Comparison of ENCODE assay signal across 9 mouse cellular contexts in genomic region chr7:28344637-28345036, GRCm38 (mm10). TPM values are rescaled to one million over a fixed set of nuclear protein-coding genes. Genes with fewer than 3 reads are reported as not detected.
DNase-seq lines count a peak whose midpoint lies in the region; ATAC-seq lines count a peak whose summit lies in the region.
"Had no signal": no experiment of that assay in that cellular context is flagged by ENCODE, and none has a peak within 500 bp of the region (broad histone marks: within the 10 kb centered on the region; RNA-seq: fewer than 3 reads in every experiment).

No protein-coding gene starts in this region.

- DNase-seq in heart, postnatal 10 days = peak; percentile 48 to 73
- DNase-seq in heart, adult 9 months (ENCODE audit: low spot score in 2 of 2) = no peak
- peak; percentile 85 to 86 for DNase-seq in B cell, adult 2 months
- DNase-seq in R1 (ENCODE audit: low read depth, low spot score) = peak; percentile 66
- DNase-seq in embryo, embryonic 11 days = peak; percentile 72
- DNase-seq in kidney, postnatal 36 days = peak; percentile 50 to 81
- peak; percentile 92 for DNase-seq in splenic B cell, adult 2 months (ENCODE audit: low read depth, low spot score)

- intact Hi-C loops in heart, postnatal 10 days (cut with DNase I) = no loop called here

- H3K36me3 ChIP-seq in splenic B cell, adult 2 months (ENCODE audit: control insufficient read depth, insufficient read depth, low read length, poor library complexity, severe bottlenecking) = no peaks in the 10 kb centered on the region
- H3K36me3 ChIP-seq: lung, embryonic 15.5 days had no signal

- peak; percentile 50; the same call in 1 of the 2 replicates for ATAC-seq in megakaryocyte-erythroid progenitor cell, adult 5-6 weeks (replicated peaks; ENCODE audit: low FRiP score, low TSS enrichment, poor library complexity, severe bottlenecking)

- H3K27me3 ChIP-seq in splenic B cell, adult 2 months (ENCODE audit: control insufficient read depth, insufficient read depth, low read length, poor library complexity, severe bottlenecking) = no peaks in the 10 kb centered on the region
- H3K27me3 ChIP-seq: lung, embryonic 15.5 days had no signal

RNA-seq across cellular contexts. Expression of gene Rps16, which starts 5.8 kb away (rescaled TPM):
- 100 to 1,000 TPM; 768 to 852 TPM for total RNA-seq in heart, postnatal 10 days (2021)
- total RNA-seq in megakaryocyte-erythroid progenitor cell, adult 5-6 weeks (2014; fragmentation: Nextera tagmentation) = 3,991 and 4,625 TPM in 2 replicates
- 881 and 1,091 TPM in 2 replicates for total RNA-seq in megakaryocyte-erythroid progenitor cell, adult 5-6 weeks (2017)

RNA-seq across cellular contexts. Expression of gene Supt5, which starts 6.1 kb away (rescaled TPM):
- total RNA-seq in heart, postnatal 10 days (2021) = 10 to 100 TPM; 60.7 to 61.1 TPM
- total RNA-seq in megakaryocyte-erythroid progenitor cell, adult 5-6 weeks (2014; fragmentation: Nextera tagmentation) = 87.6 and 113 TPM in 2 replicates
- total RNA-seq in megakaryocyte-erythroid progenitor cell, adult 5-6 weeks (2017) = 68.5 and 79.4 TPM in 2 replicates

RNA-seq across cellular contexts. Expression of gene Plekhg2, which starts 27.8 kb away (rescaled TPM):
- 10 to 100 TPM; 36.0 to 42.3 TPM for total RNA-seq in heart, postnatal 10 days (2021)
- total RNA-seq in megakaryocyte-erythroid progenitor cell, adult 5-6 weeks (2014; fragmentation: Nextera tagmentation) = 4.1 and 7.7 TPM in 2 replicates
- 0.19 and 2.3 TPM in 2 replicates for total RNA-seq in megakaryocyte-erythroid progenitor cell, adult 5-6 weeks (2017)

RNA-seq across cellular contexts. Expression of gene Timm50, which starts 32.8 kb away (rescaled TPM):
- total RNA-seq in heart, postnatal 10 days (2021) = 10 to 100 TPM; 54.8 to 58.8 TPM
- total RNA-seq in megakaryocyte-erythroid progenitor cell, adult 5-6 weeks (2014; fragmentation: Nextera tagmentation) = 77.5 and 91.2 TPM in 2 replicates
- 31.5 and 66.9 TPM in 2 replicates for total RNA-seq in megakaryocyte-erythroid progenitor cell, adult 5-6 weeks (2017)

RNA-seq across cellular contexts. Expression of gene Zfp36, which starts 35.4 kb away (rescaled TPM):
- 10 to 100 TPM; 12.7 to 15.8 TPM for total RNA-seq in heart, postnatal 10 days (2021)
- total RNA-seq in megakaryocyte-erythroid progenitor cell, adult 5-6 weeks (2014; fragmentation: Nextera tagmentation) = 13.4 and 15.3 TPM in 2 replicates
- 26.9 and 33.7 TPM in 2 replicates for total RNA-seq in megakaryocyte-erythroid progenitor cell, adult 5-6 weeks (2017)

Comparison
In these comparisons a context has a peak if more than half of its experiments do, and no peak if none do; other contexts are left out.
1. DNase-seq: peak in heart, postnatal 10 days (2 of 2), B cell, adult 2 months (2 of 2), R1 (single experiment), embryo, embryonic 11 days (single experiment), kidney, postnatal 36 days (2 of 2) and splenic B cell, adult 2 months (single experiment); none in heart, adult 9 months (0 of 2).
2. RNA of gene Plekhg2, which starts 27.8 kb away (total RNA-seq): 36.0 to 42.3 TPM in heart, postnatal 10 days; 0.19 to 7.7 TPM in megakaryocyte-erythroid progenitor cell, adult 5-6 weeks; every median in the first group is over 4 times any median in the second.